Mouse (Mus musculus) lung, postnatal 25 days (tissue): Measurements from ENCODE around the gene Rusc1.
"Not testable (repeated sequence)": the region's sequence is repeated elsewhere in the genome, so short reads cannot be mapped to it uniquely, and the experiment has no call there.

Experiments used
- DNase-seq: peaks from one replicate; pipeline ENCODE4 v3.0.0; 2022; ENCODE audit warnings: low spot score

The Rusc1 gene

DNA sequence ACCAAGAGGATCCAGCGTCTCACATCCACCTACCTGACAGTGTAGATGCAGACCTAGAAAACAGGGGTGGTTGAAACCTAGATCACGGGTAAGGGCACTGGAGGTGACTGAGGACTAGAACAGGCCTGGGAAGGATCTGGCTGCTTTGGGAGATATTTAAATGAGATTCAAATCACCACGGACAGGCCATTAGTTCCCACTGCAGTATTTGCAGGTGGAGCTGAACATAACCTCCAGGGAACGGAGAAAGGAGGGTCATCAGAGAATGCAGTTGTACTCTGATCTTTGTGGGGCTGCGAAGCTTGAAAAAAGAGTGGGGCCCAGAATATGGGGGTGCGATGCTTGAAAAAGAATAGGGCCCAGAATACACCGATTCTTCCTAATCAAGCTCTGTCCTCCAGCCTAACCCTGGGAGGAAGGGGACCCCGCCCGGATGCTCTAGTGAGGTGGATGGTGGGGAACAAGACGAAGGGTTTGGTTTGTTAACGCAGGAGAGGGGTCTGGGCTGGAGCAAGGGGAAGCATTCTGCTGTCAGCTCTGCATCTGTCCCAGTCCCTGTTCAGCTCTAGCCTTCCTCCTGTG lies 511 bp downstream of the Rusc1 start:
- no peak for DNase-seq

DNA sequence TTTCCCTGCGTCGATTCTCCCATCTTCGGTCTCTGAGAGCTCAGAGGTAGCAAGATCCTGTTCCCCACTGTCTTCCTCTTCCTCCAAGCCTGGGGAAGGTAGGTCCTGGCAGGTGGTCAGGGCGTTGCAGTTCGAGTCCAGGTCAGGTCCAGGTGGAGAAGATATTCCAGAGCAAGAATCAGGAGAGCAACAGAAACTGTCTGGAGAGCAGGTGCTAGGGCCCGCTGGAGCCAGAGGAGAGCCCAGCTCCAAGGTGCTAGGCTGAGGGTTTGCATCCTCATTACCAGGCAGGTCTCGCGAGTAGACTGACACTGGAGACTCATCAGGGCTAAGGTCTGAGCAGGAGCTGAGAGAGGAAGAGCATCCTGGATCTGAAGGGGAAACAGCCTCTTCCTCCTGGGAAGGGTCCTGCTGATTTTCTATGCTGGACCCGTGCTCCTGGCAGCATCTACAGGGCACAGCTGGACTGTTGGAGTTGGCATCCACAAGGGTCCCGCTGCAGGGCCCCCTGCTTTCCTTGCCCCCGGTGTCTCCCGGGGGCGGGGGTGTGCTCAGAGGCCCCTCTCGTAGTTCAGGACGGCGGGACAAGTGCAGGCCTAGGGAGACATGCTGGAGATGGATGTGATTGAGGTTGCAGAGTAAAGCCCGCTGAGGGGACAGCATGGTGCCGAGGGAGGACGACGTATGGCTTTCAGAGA lies 1.2 kb downstream of the Rusc1 start:
- DNase-seq = no peak

DNA sequence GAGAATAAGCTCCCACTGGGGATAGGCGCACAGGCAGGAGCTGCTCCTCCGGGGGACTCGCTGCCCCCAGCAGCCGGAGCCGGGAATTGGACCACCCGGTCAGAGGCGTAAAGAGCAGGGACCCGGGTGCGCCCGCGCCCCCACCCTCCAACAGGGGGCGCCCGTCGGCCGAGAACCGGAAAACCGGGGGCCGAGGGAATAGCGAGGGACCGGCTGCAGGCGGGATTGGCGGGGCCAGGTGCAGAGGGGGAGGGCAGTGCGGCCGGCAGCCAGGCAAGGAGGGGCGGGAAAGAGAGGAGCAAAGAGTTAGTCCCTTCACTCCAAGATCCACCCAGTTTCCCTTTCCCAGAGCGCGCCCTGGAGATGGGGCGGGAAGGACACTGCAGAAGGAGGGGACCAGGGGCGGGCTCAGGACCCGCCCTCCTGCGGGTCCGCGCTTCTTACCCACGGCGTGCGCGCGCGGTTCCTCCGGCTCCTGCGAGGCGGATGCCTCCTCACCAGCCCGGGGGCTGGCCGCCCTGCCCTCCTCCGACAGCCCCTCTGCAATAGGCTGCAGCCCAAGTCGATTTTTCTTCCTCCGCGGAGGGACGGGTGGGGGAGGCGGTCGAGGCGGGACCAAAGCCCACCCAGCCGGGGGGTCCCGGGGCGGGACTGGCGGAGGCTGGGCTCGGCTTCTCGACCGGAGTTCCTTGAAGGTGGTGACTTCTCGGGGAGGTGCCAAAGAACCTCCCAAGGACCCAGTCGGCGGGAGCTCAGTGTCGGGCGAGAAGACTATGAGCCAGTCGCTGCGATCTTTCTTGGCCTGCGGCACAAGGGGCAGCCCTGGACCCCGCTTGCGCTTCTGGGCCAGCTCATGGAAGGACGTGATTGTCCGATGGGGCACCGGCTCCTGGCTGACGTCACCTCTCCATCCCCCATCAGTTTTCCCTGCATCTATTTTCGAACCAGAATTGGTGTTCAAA lies 2.1 kb downstream of the Rusc1 start:
- peak; percentile 81 for DNase-seq

DNA sequence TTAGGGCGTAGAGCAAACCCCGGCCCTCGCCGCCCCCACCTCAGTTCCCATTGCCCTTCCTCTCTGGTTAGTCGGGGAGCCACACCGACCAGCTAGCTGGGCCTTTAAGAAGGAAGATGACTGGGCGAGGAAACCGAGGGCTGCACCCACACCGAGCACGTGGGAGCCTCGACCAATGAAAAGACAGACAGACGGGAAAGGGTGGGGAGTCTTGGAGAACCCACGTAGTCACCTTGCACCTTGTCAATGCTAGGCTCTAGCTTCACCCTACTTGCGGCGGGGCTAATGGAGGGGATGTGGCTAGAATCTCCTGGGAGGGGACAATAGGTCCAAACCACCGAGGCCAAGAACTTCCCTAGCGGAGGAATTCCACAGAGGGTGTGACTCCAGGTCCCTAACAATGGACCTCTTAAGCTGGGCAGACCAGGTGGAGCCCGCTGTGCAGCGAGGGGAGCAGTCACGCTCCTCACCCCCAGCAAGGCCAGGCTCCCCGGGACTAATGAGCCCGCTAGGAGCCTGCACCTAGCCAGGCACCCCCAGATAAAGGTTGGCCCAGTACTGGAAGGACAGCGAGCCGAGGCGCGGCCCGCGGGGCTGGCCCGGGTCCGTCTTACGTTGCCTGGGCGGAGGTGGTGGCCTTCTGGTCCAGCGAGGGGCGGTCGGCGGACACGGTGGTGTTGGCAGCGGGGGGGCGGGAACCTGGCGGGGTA lies 3.1 kb downstream of the Rusc1 start:
- DNase-seq = peak; percentile 94

DNA sequence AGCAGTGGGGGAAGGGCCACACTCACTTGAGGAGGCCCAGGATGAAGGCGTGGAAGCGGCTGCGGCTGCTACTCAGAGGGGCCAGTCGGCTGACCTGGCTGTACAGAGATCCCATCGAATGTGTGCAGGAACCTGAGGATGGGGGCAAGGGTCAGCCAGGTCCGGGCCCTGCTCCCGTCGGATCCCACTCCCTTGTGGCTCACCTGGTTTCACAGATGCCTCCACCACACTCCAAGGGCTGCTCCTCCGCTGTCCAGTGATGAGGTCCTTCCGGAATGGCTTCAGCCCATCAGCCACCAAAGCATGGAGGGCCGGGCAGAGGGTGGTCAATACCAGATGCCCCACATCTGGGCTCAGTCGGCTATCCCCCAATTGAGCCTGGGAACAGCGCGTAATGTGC lies 4.1 kb downstream of the Rusc1 start:
- DNase-seq = no peak

DNA sequence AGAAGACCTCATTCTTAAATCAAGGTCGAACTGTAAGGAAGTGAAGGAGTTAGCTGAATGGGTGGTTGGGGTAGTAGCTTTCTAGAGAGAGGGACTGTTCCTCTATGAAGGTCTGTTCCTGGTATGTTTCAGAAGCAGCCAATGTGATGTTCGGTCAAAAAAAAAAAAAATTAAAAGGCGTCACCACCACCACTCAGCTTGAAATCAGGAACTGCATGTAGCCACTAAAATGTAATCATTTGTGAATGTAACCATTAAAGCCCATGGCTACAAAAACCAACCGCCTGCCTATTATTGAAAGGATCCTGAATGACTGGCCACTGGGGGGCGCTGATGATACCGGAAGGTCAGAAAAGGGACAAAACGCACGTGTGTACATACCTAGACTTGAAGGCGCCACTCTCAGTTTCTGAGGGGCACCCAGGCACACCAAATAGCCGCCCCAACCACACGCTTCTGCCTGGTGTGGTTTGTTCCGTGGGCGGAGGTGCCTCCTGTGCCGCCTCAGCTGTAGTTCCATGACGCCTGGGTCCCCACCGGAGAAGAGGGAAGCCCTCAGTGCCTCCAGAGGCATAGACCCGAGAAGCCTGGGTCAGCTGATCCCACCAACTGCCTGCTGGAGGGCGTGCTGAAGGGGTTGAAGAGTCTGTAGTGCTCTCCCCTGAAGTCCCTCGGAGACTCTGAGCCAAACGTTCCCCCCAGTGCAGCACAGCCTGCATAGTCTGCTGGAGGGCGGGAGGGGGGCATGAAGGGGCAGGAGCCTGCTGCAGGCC lies 5.6 kb downstream of the Rusc1 start:
- DNase-seq = peak; percentile 79

DNA sequence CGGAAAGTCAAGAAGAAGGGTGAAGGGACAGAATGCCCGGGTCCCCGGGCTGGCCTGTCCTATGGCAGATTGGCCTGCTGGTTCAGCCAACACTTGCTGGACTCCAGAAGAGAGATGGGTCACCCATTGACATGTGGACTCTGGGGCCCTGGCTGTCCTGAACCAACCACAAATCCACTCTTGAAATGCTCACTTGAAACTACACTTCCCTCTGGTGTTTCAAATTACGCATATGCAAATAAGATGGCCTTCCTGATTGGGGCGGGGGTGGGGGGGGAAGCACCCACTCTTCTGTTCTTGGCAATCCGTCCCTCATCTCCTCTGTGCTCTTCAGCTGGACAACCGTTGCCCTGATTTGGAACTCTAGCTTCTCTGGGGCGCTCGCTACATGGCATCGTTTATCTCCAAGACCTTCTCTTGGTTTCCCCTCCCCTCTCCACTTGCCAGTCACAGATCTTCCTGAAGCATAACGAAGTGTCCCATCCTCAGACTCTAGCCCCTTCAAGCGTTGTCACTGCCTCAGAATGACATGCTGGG lies 8.4 kb downstream of the Rusc1 start:
- no peak for DNase-seq

DNA sequence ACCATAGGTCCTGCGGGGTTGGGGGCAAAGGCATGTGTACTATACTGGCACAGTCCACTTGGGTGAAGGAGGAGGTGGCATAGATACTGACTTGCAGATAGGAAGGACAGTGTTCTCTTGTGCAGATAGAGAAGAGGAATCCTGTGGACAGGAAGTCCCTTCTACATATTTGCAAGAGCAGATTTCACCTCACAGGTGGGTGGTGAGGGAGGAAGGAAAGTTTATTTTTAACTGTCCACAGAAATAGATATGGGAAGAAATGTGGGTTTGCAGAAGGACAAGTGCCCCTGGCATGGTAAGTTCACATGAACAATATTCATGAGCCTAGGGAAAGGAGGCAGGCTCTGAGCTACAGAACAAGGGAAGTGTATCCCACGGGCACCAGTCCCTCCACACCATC lies 9.0 kb downstream of the Rusc1 start:
- DNase-seq = no peak

DNA sequence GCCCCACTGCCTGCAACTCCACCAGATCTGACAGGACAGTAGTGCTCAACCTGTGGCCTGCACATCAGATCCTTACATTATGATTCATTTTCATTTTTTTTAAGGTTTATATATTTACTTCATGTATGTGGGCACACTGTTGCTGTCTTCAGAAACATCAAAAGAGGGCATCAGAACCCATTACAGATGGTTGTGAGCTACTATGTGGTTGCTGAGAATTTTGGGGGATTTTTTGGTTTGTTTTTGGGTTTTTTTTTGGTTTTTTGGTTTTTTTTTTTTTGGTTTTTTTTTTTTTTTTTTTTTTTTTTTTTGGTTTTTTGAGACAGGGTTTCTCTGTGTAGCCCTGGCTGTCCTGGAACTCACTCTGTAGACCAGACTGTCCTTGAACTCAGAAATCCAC lies 10.8 kb downstream of the Rusc1 start:
- not testable (repeated sequence) for DNase-seq

DNA sequence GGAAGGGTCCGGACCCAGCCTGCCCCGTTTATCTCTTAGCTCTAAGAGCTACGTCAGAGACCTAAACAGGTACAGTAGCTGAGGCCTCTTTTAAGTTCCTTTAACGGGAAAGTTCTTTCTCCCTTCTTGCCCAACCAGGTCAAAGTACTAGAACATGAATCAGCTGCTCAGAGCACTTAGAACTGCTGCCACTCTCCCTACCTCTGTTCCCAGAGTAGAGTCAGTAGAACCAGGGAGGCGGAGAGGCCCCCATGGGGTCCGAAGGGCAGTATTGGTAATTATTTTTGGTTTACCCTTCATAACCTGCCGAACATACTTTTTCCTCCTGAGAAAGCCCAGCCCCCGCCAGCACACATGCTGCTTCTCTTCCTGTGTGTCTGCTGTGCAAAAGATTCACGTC lies 15.7 kb downstream of the Rusc1 start:
- no peak for DNase-seq

DNA sequence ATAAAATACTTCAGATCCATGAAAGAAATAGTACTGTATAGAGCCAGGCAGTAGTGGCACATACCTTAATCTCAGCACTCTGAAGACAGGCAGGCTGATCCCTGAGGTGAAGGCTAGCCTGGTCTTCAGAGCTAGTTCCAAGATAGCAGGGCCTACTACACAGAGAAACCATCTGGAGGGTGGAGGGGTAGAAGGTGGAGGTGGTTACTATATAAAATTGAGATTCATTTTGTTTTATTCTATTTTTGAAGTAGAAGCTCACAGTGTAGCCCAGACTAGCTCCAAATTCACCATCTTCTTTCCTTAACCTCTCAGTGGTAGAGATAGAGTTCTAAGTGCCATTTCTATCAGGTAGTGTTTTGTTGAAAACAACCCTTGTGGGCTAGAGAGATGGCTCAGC lies 25.8 kb downstream of the Rusc1 start:
- no peak for DNase-seq

DNA sequence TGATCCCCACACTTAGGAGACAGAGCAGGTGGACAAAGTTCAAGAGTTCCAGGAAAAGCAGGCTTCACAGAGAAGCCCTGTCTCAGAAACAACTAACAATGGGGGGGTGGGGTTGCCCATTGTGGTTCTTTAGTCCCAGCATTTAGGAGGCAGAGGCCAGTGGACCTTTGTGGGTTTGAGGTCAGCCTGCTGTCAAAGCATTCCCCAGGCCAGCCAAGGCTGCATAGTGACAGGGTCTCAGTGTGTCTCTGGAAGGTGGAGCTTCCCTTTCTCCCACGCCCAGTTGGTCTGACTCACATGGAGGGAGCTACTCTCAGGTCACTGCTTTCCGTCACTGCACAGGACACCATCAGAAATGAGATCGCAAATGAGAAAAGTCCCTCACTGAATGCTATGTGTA lies 31.4 kb downstream of the Rusc1 start:
- DNase-seq = no peak

DNA sequence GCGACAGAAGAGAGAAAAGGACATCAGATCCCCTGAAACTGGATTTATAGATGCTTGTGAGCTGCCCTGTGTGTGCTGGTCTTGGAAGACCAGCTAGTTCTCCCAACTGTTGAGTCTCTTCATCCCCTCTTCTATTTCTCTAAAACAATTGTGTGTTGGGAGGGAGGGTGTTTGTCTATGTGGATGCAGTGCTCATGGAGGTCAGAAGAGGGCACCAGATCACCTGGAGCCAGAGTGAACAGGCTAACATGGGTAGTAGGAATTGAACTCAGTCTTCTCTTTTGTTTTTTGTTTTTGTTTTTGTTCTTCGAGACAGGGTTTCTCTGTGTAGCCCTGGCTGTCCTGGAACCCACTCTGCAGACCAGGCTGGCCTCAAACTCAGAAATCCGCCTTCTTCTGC lies 34.3 kb downstream of the Rusc1 start:
- peak; percentile 7 for DNase-seq

DNA sequence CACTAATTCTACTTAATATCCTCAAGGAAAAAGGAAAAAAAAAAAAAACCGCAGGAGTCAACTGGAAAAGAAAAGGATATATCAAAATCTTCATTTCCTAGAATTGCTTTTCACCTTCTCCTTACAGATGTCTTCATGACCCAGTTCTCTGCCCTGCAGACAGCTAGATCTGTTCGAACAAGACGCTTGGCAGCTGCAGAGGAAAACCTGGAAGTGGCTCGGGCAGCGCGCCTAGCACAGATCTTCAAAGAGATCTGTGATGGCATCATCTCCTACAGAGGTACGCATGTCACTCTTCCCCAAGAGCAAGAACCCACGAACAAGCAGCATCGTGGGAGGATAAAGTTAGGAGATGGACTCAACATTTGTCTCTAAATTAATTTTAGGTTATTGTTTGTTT lies 34.8 kb downstream of the Rusc1 start:
- no peak for DNase-seq

DNA sequence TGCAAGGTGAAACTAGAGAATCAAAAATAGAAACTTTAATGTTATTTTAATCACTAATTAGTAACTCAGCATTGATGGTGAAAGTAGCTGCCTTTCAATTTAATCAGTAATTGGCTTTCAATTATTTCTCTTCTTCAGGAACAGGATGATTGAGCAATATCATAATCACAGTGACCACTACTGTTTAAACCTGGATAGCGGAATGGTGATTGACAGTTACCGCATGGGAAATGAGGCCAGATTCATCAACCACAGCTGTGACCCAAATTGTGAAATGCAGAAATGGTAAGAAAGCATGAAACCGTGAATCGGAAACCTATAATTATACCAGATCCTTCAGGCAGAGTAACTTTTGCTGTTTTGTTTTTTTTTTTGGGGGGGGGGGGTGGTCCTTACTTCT lies 49.8 kb downstream of the Rusc1 start:
- DNase-seq = no peak
